Mouse (Mus musculus): ENCODE data around the gene Ugt2b34. TPM values are rescaled to one million over a fixed set of nuclear protein-coding genes. Genes with fewer than 3 reads are reported as not detected.

Ugt2b34 gene
- total RNA-seq, 2 experiments from 2014 or later, result not detected

Other genes with a start within 250 kb of the Ugt2b34 start
- not detected for gene Tmprss11b, start 230.6 kb downstream of the Ugt2b34 start, total RNA-seq (2021)
- not detected for gene Tmprss11e, start 161.1 kb downstream of the Ugt2b34 start, total RNA-seq (2021)
- 10 to 100 TPM; 22.6 to 24.9 TPM for gene Ythdc1, start 102.7 kb downstream of the Ugt2b34 start, total RNA-seq (2021)
- gene Ugt2b1, start 19.6 kb upstream of the Ugt2b34 start, total RNA-seq (2021), result not detected
- not detected for gene Ugt2b35, start 93.9 kb upstream of the Ugt2b34 start, total RNA-seq (2021)
- not detected for gene Ugt2b36, start 185.6 kb upstream of the Ugt2b34 start, total RNA-seq (2021)
- not detected for gene Ugt2b5, start 233.4 kb upstream of the Ugt2b34 start, total RNA-seq (2021)

Measured in gastrocnemius, postnatal 14 days (tissue).